Mouse (Mus musculus): ENCODE measurements around the gene Fgfr2. TPM values are rescaled to one million over a fixed set of nuclear protein-coding genes. Genes with fewer than 3 reads are reported as not detected.

Fgfr2 gene
- polyA plus RNA-seq, 1 experiment: 0.17 TPM

DNA sequence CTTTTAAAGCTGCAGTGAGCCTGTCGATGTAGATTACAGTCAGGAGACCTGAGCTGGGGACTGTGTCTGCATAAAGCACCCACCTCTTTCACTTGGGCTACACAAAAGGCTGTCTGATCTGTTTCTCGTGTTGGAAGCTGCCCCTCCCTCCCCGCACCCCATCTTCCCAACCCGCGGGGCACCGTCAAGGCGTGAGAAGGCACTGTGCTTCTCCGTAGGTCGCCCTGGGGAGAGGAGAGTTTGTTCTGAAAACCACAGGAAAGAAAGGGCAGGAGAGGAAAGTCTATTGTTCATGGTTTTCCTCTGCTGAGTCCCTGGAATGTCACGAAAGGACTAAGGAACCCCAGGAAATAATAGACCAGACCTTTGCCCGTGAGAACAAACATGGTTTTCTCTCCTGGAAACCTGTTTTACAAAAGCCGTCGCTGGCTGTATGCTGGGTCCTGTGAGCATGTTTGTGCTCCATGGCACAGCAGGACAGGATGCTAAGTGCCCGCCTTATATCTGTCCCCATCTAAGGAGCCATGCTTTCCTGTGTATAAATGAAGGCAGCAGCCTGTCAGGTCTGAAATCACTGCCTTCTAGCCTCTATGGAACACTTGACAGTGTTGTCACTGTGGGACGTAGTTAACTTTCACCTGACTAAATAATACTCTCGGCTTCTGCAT, 2403.1 kb downstream of the Fgfr2 start:
- no peaks in the 10 kb centered on the region for H3K27me3 ChIP-seq (ENCODE audit: control insufficient read depth, insufficient read depth, insufficient read length)
- TF ChIP-seq MYOD1 (IDR thresholded peaks at IDR 0.05; ENCODE audit: control insufficient read depth in 1 of 3, insufficient read length in 2 of 3, low read depth in 2 of 3) (no peak), MYOG (IDR thresholded peaks at IDR 0.05; ENCODE audit: control insufficient read depth in 1 of 3, insufficient read depth in 1 of 3, insufficient read length in 2 of 3, low read depth in 2 of 3) (no peak), USF1 (IDR thresholded peaks at IDR 0.05; ENCODE audit: low read depth) (no peak), POLR2AphosphoS2 (IDR thresholded peaks at IDR 0.05; ENCODE audit: insufficient read length, low read depth) (no peak), TCF12 (IDR thresholded peaks at IDR 0.05; ENCODE audit: insufficient read depth, poor library complexity, severe bottlenecking) (no peak), E2F4 (IDR thresholded peaks at IDR 0.05; ENCODE audit: insufficient read depth) (no peak), MAX (IDR thresholded peaks at IDR 0.05; ENCODE audit: low read depth) (no peak), CEBPB (IDR thresholded peaks at IDR 0.05; ENCODE audit: insufficient read depth, poor library complexity, severe bottlenecking) (no peak), REST (IDR thresholded peaks at IDR 0.05; ENCODE audit: insufficient read depth, insufficient read length) (no peak), TCF3 (IDR thresholded peaks at IDR 0.05; ENCODE audit: insufficient read length, low read depth) (no peak), POLR2A (IDR thresholded peaks at IDR 0.05; ENCODE audit: insufficient read length, low read depth) (no peak)
- H3K4me3 ChIP-seq: no peak overlapping the region
- no peak overlapping the region for H3K4me2 ChIP-seq (ENCODE audit: low read depth)
- no peak overlapping the region for H3ac ChIP-seq (ENCODE audit: control insufficient read depth, insufficient read length)
- no peaks in the 10 kb centered on the region for H3K79me2 ChIP-seq (ENCODE audit: control insufficient read depth, insufficient read depth)
- peaks cover 6% of the 10 kb centered on the region for H3K36me3 ChIP-seq (ENCODE audit: control insufficient read depth, insufficient read depth)

DNA sequence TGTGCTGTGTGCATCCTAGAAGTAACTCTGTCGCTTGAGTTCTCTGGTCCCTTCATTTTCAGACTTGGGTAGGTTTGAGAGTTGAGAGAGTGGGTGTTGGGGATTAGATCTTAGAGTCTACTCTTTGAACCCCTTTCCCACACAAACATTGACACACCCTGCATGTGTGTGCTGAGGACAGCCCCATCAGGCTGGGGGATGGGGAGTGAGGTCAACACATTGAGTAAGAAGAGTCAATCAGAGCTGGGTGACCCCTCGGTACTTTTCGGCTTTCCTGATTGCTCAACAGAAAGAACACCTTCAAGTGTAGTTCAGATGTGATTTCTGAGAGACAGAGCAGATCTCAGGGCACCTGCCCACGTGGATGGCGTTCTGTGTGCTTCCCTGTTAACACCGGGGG, 2406.2 kb downstream of the Fgfr2 start:
- peaks cover 6% of the 10 kb centered on the region for H3K36me3 ChIP-seq (ENCODE audit: control insufficient read depth, insufficient read depth)
- H3K4me3 ChIP-seq: no peak overlapping the region
- no peaks in the 10 kb centered on the region for H3K27me3 ChIP-seq (ENCODE audit: control insufficient read depth, insufficient read depth, insufficient read length)
- H3K79me2 ChIP-seq (ENCODE audit: control insufficient read depth, insufficient read depth): peaks cover 15% of the 10 kb centered on the region
- TF ChIP-seq REST (IDR thresholded peaks at IDR 0.05; ENCODE audit: insufficient read depth, insufficient read length) (no peak), TCF3 (IDR thresholded peaks at IDR 0.05; ENCODE audit: insufficient read length, low read depth) (no peak), POLR2A (IDR thresholded peaks at IDR 0.05; ENCODE audit: insufficient read length, low read depth) (no peak), POLR2AphosphoS2 (IDR thresholded peaks at IDR 0.05; ENCODE audit: insufficient read length, low read depth) (no peak), TCF12 (IDR thresholded peaks at IDR 0.05; ENCODE audit: insufficient read depth, poor library complexity, severe bottlenecking) (no peak), E2F4 (IDR thresholded peaks at IDR 0.05; ENCODE audit: insufficient read depth) (no peak), MYOG (IDR thresholded peaks at IDR 0.05; ENCODE audit: control insufficient read depth in 1 of 3, insufficient read depth in 1 of 3, insufficient read length in 2 of 3, low read depth in 2 of 3) (no peak), SRF (IDR thresholded peaks at IDR 0.05; ENCODE audit: control insufficient read depth, insufficient read length, low read depth) (no peak), MYOD1 (IDR thresholded peaks at IDR 0.05; ENCODE audit: control insufficient read depth in 1 of 3, insufficient read length in 2 of 3, low read depth in 2 of 3) (no peak), CEBPB (IDR thresholded peaks at IDR 0.05; ENCODE audit: insufficient read depth, poor library complexity, severe bottlenecking) (no peak), MAX (IDR thresholded peaks at IDR 0.05; ENCODE audit: low read depth) (no peak)
- no peak overlapping the region for H3K4me2 ChIP-seq (ENCODE audit: low read depth)
- no peak overlapping the region for H3ac ChIP-seq (ENCODE audit: control insufficient read depth, insufficient read length)

DNA sequence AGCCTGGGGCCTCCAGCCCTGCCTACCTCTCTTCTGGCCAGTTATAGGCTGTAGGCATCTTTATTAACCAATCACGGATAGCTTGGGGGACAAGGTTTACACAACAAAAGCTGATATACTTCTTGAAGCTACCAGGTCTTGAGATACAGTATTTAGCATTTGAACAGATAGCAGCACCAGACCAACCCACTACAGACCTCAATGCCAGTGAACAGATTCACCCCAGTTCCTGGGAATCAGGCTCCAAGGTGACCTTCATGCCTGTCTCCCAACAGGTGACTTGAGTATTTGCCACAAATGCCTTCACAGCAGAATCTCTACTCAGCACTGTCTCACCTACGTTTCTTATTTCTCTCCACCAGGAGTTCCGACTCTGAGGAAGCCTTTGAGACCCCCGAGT, 2406.8 kb downstream of the Fgfr2 start:
- peaks cover 20% of the 10 kb centered on the region for H3K79me2 ChIP-seq (ENCODE audit: control insufficient read depth, insufficient read depth)
- no peak overlapping the region for H3K4me2 ChIP-seq (ENCODE audit: low read depth)
- no peak for TF ChIP-seq MAX (IDR thresholded peaks at IDR 0.05; ENCODE audit: low read depth)
- TF ChIP-seq MYOG (IDR thresholded peaks at IDR 0.05; ENCODE audit: control insufficient read depth in 1 of 3, insufficient read depth in 1 of 3, insufficient read length in 2 of 3, low read depth in 2 of 3): no peak
- TF ChIP-seq TCF12 (IDR thresholded peaks at IDR 0.05; ENCODE audit: insufficient read depth, poor library complexity, severe bottlenecking): no peak
- TF ChIP-seq POLR2A (IDR thresholded peaks at IDR 0.05; ENCODE audit: insufficient read length, low read depth): no peak
- TF ChIP-seq REST (IDR thresholded peaks at IDR 0.05; ENCODE audit: insufficient read depth, insufficient read length): no peak
- no peaks in the 10 kb centered on the region for H3K27me3 ChIP-seq (ENCODE audit: control insufficient read depth, insufficient read depth, insufficient read length)
- no peak overlapping the region for H3ac ChIP-seq (ENCODE audit: control insufficient read depth, insufficient read length)
- H3K4me3 ChIP-seq: no peak overlapping the region
- H3K36me3 ChIP-seq (ENCODE audit: control insufficient read depth, insufficient read depth): peaks cover 6% of the 10 kb centered on the region

DNA sequence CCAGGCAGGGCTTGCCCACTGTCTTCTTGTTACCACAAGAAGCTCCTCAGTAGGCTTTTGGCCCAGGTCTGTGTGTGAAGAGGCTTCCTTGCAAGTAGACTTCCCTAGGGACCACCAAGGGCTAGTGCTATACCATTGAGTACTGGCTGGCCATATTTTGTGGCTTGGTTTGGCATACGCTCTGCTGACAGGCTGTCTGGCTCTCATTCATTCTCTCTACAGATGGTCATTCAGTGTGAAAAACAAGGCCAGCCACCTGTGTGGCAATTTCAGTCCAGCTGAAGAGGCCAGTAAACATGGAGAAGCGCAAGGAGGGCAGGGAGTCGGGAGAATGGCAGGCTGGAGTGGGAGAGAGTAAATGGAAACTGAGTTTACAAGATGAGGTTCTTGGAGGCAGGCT, 2407.7 kb downstream of the Fgfr2 start:
- Histone ChIP-seq H3K36me3 (ENCODE audit: control insufficient read depth, insufficient read depth) (peaks cover 6% of the 10 kb centered on the region), H3K4me3 (no peak overlapping the region), H3ac (ENCODE audit: control insufficient read depth, insufficient read length) (no peak overlapping the region), H3K79me2 (ENCODE audit: control insufficient read depth, insufficient read depth) (peaks cover 28% of the 10 kb centered on the region), H3K27me3 (ENCODE audit: control insufficient read depth, insufficient read depth, insufficient read length) (no peaks in the 10 kb centered on the region), H3K4me2 (ENCODE audit: low read depth) (no peak overlapping the region)
- TF ChIP-seq USF1 (IDR thresholded peaks at IDR 0.05; ENCODE audit: low read depth) (no peak), REST (IDR thresholded peaks at IDR 0.05; ENCODE audit: insufficient read depth, insufficient read length) (no peak), MYOD1 (IDR thresholded peaks at IDR 0.05; ENCODE audit: control insufficient read depth in 1 of 3, insufficient read length in 2 of 3, low read depth in 2 of 3) (no peak), POLR2A (IDR thresholded peaks at IDR 0.05; ENCODE audit: insufficient read length, low read depth) (no peak), SRF (IDR thresholded peaks at IDR 0.05; ENCODE audit: control insufficient read depth, insufficient read length, low read depth) (no peak), TCF12 (IDR thresholded peaks at IDR 0.05; ENCODE audit: insufficient read depth, poor library complexity, severe bottlenecking) (no peak), POLR2AphosphoS2 (IDR thresholded peaks at IDR 0.05; ENCODE audit: insufficient read length, low read depth) (no peak), CEBPB (IDR thresholded peaks at IDR 0.05; ENCODE audit: insufficient read depth, poor library complexity, severe bottlenecking) (no peak)

DNA sequence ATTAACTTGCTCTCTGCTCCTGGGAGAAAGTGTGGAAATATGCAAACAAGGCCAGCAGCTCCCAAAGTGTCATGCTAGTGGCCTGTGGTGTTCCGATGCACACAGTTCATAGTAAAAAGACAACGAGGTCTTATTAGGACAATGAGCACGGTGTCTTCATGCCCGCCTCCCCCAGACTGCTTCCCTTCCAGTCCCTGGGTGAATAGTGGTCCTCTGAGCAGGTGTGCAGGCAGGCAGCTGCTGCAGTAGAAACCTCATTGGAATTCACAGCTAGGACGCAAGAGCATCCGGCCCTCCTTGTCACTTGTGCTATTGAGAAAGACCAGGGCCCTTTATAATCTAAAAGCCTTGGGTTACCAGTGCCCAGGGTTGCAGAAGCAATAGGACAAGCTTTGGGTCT, 2409.8 kb downstream of the Fgfr2 start:
- H3K27me3 ChIP-seq (ENCODE audit: control insufficient read depth, insufficient read depth, insufficient read length): no peaks in the 10 kb centered on the region
- no peak overlapping the region for H3K4me3 ChIP-seq
- H3ac ChIP-seq (ENCODE audit: control insufficient read depth, insufficient read length): no peak overlapping the region
- TF ChIP-seq MYOD1 (IDR thresholded peaks at IDR 0.05; ENCODE audit: control insufficient read depth in 1 of 3, insufficient read length in 2 of 3, low read depth in 2 of 3): peak in 2 of 3 experiments; percentile 17 to 55
- no peak for TF ChIP-seq TCF3 (IDR thresholded peaks at IDR 0.05; ENCODE audit: insufficient read length, low read depth)
- peak in 1 of 3 experiments; percentile 58 for TF ChIP-seq MYOG (IDR thresholded peaks at IDR 0.05; ENCODE audit: control insufficient read depth in 1 of 3, insufficient read depth in 1 of 3, insufficient read length in 2 of 3, low read depth in 2 of 3)
- H3K4me2 ChIP-seq (ENCODE audit: low read depth): no peak overlapping the region
- H3K36me3 ChIP-seq (ENCODE audit: control insufficient read depth, insufficient read depth): peaks cover 2% of the 10 kb centered on the region
- peaks cover 34% of the 10 kb centered on the region for H3K79me2 ChIP-seq (ENCODE audit: control insufficient read depth, insufficient read depth)
